Mouse (Mus musculus) left cerebral cortex, adult 9 months (tissue): Measurements from ENCODE around the gene Sv2c.
"Not testable (repeated sequence)": the region's sequence is repeated elsewhere in the genome, so short reads cannot be mapped to it uniquely, and the experiment has no call there.

ENCODE experiments used
- DNase-seq, 2 experiments: peaks; one replicate each; pipeline ENCODE4 v3.0.0; 2022; ENCODE audit warnings: low spot score in 2 of 2

Gene Sv2c

GRCm38 (mm10) chr13:96132401-96132816 is at the start of gene Sv2c:
Gene Sv2c, minus strand, starts transcription at chr13:96132577.
- DNase-seq, result peak in 1 of 2 experiments; percentile 63

DNA sequence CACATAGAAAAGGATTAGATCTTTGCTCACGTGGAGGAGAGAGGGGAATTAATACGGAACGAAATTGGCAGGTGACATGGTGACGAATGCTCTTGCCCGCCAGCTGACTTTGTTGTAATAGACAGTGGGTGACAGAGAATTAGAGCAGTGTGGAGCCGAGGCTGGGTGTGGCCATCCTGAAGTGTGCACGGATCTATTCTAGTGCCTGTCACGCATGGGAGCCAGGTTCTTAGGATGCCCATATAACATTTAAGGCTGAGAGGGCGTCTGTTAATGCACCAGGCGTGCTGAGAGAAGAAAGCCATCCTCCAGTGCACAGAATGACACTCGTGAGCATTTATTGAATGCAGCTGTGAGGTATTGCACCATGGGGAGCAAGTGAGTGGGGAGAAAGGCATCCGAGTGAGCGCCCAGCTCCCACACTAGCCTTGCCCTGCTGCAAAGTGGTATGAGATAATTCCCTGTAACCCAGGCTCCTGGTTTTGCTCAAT is 48.3 kb upstream of the Sv2c start:
- DNase-seq, result no peak

DNA sequence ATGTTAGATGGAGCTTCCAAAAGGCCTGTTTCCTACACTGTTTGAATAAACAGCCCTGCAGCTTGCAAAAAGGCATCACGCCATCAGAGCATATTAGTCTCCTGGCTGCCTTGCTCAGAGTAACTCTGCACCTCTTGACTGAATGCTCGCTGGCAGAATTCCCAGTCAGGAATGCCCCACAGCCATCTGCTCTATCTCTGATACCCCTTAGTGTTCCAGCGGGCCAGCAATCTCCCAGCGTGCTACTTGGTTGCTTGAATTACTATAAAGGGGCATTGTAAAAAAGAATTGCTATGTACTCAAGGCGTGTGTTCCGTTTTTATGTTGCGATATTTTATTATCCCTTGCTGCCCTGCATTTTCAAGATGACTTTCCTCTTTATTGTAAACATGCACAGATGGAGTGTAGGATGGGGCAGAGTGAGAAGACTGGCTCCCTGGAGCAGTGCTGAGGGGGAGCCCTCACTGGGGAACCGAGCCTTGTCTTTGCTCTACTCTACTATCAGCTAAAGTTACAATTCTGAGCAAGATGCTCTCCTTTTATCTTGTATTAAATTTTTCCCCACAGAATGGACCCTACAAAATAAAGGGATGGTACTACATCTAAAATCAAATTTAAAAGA is 43.3 kb upstream of the Sv2c start:
- peak in 1 of 2 experiments; percentile 53 for DNase-seq

- DNase-seq, result no peak
Observed at GRCm38 (mm10) chr13:96173686-96174085, 41.3 kb upstream of the Sv2c start.

DNA sequence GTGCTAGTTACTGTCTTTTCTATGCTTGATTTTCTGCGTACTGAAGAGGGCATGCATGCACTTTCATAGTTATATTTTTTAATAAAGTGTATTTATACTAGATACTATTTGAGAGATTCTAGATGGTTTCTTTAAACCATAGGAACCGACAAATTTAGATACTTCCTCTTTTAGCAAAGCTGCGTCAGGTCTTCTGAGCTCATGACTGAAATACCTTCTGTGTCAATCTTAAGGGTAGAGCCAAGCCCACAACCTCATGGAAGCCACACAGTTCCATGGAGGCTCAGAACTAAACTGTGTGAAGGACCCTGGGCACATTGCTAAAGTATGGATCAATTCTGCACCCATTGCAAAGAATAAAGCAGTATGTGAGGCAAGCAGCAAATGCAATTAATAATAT is 39.9 kb upstream of the Sv2c start:
- no peak for DNase-seq

- DNase-seq, result no peak
Observed at GRCm38 (mm10) chr13:96168991-96169665, 36.8 kb upstream of the Sv2c start.

- DNase-seq, result peak in 1 of 2 experiments; percentile 6
Observed at GRCm38 (mm10) chr13:96166593-96166992, 34.2 kb upstream of the Sv2c start.

DNA sequence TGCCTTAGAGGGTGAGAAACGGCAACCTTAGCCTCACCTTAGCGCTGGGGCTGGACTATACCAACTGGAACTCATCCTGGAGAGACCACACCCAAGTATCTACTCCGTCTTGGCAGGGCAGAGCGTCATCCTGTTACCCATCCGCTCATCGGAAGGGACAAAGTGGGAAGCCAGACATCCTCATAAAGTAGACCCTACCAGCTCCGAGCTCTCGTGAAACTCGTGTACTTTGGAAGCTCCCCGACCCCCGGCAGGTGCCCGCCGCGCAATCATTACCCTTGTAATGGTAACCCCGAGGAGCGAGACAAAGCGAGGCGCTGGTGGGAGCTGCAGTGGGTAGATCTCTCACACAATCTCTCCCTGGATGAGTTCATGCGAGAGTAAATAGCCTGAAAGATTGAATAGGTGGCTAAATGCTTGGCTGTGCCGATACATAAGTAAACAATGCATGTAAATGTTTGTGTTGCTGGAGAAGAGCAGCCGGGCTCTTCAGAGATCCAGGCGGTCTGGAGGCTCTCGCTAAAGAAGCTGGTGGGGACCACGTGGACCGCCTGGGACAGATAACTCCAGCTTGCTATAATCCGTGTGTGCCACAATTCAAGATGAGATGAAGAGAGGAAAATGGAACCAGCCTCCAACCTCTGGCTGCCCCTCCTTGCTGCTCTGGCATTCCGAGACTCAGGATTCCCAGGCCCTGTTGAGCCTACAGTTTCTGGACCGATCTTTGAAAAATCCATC is 1.2 kb upstream of the Sv2c start:
- peak in 1 of 2 experiments; percentile 3 for DNase-seq

DNA sequence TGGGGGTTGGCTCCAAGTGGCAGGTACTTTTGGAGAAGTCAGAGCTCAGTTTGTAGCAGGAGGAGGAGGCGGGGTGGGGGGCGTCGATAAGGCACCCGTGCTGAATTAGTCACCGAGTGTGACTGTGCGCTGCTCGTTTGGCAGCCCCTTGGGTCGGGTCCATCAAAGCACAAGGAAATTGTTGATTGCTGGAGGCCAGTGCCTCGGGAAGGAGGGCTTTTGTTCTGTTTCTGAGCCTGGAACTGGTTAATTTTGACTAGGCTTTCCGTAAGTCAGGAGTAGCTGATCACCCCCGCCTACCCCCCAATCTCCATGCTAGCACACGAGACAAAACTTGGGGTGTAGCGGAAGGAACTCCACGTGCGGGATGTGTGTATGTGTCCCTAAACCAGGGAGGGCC is 456 bp upstream of the Sv2c start:
- peak in 1 of 2 experiments; percentile 24 for DNase-seq

DNA sequence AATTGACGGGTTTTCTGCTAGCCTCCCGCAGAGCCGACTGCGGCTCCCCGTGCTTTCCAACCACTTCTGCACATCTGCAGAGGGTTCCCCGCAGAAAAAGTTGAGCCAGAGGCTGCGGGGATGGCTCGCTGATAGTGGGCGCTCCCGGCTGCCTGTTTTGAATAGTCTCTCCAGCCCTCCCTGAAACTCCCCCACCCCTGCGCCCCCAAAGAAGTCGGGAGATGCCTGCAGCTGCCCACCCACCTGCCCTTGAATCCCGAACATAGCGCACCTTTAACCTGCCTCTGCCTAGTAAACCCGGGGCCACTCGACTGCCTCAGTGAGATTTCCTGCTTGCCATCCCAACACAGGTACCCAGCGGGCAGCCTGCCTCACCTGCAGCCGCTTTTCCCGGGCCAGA is 466 bp downstream of the Sv2c start:
- no peak for DNase-seq

GRCm38 (mm10) chr13:96131050-96131449 is 1.3 kb downstream of the Sv2c start:
- peak in 1 of 2 experiments; percentile 43 for DNase-seq

DNA sequence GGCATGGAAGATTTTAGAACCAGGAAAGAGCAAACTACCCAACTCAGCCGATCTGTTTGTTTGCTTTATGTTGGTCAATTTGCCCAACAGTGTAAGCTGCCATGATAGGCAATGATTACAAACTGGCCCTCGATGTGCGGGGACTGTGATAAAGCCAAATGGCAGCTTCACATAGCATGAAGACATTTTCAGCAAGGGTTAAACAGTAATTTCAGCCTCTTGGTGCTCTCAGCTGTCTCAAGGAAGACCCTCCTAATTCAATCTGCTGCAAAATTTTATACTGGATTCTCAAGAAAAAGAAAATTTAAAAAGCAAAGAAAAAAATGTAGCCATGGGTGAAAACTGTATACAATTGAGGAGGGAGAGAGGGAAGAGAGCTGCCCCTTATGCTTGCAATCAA is 3.3 kb downstream of the Sv2c start:
- no peak for DNase-seq

DNA sequence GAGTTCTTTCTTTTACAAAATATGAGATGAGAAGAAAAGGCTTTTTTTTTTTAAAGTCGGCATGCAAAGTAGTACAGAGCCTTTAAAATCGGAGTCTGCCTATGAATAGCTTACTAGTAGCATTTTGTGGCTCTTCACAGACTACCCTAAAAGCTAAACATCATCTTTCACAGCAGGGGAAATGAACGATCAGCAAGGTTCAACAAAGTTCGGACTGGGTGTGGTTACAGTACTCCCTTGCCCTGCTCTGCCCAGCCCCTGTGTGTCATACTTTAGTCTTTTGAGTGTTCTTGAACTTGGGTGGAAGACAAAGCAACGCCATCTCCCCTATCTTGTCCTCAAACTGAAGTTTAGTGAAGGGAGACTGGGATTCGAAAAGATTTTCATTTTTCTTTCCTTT is 5.7 kb downstream of the Sv2c start:
- DNase-seq, result no peak

GRCm38 (mm10) chr13:96125011-96125410 is 7.4 kb downstream of the Sv2c start:
- DNase-seq, result no peak

GRCm38 (mm10) chr13:96112711-96113110 is 19.7 kb downstream of the Sv2c start:
- no peak for DNase-seq

GRCm38 (mm10) chr13:96110767-96111166 is 21.6 kb downstream of the Sv2c start:
- DNase-seq, result no peak

GRCm38 (mm10) chr13:96106367-96106766 is 26.0 kb downstream of the Sv2c start:
- no peak for DNase-seq

DNA sequence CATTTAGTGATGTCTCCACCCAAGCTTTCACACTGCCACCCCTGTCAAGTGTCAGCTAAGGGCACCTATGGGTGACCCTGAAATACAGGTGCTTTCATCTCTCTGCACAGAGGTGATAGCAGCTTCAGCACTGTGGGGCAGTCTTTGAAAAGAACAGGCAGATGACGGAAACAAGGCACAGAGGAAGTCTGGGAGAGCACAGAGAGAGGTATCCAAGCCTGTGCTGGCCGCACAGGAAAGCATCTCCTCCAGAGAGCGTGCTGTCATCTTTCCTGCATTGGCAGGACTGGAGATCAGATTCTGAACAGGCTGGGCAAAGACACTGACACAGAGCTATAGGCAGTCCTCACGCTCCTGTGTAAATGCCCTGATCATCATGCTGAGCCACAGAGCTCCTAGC is 41.4 kb downstream of the Sv2c start:
- no peak for DNase-seq

DNA sequence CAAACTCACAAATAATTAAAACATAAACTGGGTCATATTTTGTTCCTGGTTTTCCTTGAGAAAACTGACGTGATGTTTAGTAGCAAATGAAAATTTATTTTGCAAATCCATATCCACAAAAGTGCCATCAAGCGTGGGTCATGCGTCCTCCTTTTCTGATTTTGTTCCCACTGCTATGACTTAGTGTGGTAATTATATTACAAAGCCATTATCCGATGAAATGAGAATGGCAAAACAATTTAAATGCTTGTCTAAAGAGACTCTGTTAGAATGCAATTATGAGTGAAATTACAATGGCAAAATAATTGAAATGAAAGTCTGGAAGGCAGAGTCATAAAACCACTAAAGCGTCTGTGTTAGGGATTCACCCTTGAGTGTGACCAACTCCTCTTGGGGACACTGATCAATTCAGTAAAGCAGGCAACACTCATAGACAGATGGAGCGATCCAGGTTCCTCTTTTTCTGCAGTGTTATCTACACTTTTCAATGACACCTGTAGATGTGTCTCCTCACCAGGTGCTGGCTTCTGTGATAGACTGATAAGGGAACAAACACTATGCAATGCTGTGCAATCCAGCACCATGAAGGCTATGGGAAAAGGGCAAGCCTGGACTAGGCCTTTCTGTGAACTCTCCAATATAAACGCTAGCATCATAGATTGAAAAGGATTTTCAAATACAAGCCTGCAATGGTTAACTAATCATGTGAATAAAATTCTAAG is 46.6 kb downstream of the Sv2c start:
- DNase-seq, result no peak

DNA sequence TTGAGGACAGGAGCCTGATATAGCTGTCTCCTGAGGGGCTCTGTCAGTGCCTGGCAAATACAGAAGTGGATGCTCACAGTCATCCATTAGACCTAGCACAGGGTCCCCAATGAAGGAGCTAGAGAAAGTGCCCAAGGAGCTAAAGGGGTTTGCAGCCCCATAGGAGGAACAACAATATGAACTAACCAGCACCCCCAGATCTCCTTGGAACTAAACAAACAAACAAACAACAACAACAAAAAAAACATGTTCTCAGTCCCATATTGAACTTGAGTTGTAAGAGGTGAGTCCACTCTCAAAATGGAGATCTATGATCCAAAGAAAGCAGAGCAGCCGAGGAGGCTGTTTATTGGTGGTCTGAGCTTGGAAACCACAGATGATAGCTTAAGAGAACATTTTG is 50.6 kb downstream of the Sv2c start, which contains the start of gene Gm17190:
Gene Gm17190, plus strand, starts transcription at position 301 of the 400 bp plus-strand sequence.
- not testable (repeated sequence) for DNase-seq

GRCm38 (mm10) chr13:96081276-96081675 is 51.1 kb downstream of the Sv2c start, which contains the start of gene Gm20075:
Gene Gm20075, minus strand, starts transcription at chr13:96081376.
- DNase-seq, result not testable (repeated sequence)

GRCm38 (mm10) chr13:96073555-96073954 is 58.8 kb downstream of the Sv2c start:
- DNase-seq, result no peak
